Mouse (Mus musculus) heart, postnatal 4 days (tissue): Measurements from ENCODE around the gene Tpra1. TPM values are rescaled to one million over a fixed set of nuclear protein-coding genes. Genes with fewer than 3 reads are reported as not detected.
A peak's percentile ranks its signal among the peaks of the same experiment; 100 is the strongest.

ENCODE experiments used
- DNase-seq: peaks from one replicate; pipeline ENCODE4 v3.0.0; 2021
- total RNA-seq, 2 experiments: library from RNA; stranded (reverse); gene quantifications; 2 replicates each; pipeline ENCODE4 v1.2.3; 2021

Tpra1 gene
- total RNA-seq, 2 experiments from 2014 or later: 29.7 to 30.8 TPM

DNA sequence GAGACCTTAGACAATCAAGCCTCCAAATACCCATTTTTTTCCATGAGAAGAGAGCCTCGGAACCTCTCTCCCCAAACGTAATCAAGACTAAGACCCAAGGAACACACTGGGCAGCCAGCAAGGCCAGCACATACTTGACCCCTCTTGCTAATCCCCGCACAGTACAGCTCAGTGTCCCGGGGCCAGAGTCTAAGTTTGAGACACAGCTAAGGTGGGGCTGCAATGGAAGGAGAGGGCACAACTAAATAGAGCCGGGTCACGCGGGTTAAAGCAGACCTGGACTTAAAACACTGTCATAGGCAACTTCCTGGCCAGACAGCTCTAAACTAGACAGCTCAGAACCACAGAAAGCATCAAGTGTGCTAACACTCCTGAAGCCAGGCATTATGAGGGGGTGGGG, 11.2 kb upstream of the Tpra1 start:
- no peak for DNase-seq

GRCm38 (mm10) chr6:88893559-88893958, 8.5 kb upstream of the Tpra1 start:
- DNase-seq: peak; percentile 74

DNA sequence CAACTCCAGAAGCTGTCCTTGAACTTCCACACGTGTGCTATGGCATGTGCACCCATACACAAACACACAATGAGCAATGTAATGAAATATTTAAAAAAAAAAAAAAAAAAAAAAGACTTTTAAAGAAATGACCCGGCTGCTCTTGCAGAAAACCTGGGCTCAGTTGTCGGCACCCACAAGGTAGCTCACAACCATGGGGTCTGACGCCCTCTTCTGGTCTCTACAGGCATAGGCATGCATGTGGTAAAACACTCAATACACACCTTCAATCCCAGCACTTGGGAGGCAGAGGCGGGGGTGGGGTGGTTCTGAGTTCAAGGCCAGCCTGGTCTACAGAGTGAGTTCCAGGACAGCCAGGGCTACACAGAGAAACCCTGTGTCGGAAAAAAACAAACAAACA, 6.1 kb upstream of the Tpra1 start:
- DNase-seq: no peak

GRCm38 (mm10) chr6:88897246-88897645, 4.8 kb upstream of the Tpra1 start:
- DNase-seq: no peak

GRCm38 (mm10) chr6:88898534-88899048, 3.5 kb upstream of the Tpra1 start, which contains the start of gene Mcm2:
Gene Mcm2 (minus strand): TSS chr6:88898780.
- DNase-seq: peak; percentile 97

GRCm38 (mm10) chr6:88899086-88899485, 3.0 kb upstream of the Tpra1 start:
- no peak for DNase-seq

DNA sequence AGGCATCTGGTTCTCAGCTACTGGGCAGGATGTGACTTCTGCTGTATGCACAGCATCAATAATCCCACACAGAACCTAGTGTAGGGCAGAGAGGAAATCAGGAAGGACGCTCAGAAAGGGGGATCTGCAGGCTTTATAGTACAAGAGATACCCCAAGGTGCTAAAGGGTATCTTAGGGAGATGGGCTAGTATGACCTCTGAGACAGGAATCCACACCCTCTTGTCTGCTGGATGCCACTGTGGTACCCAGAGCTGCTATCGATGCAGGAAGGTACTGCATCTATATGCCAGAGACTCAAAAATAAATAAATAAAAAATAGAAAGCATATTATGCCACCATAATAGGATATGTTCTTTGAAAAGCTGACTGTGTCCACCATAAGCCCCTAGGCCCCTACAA, 2.4 kb upstream of the Tpra1 start:
- no peak for DNase-seq

GRCm38 (mm10) chr6:88901471-88901870, 580 bp upstream of the Tpra1 start:
- no peak for DNase-seq

DNA sequence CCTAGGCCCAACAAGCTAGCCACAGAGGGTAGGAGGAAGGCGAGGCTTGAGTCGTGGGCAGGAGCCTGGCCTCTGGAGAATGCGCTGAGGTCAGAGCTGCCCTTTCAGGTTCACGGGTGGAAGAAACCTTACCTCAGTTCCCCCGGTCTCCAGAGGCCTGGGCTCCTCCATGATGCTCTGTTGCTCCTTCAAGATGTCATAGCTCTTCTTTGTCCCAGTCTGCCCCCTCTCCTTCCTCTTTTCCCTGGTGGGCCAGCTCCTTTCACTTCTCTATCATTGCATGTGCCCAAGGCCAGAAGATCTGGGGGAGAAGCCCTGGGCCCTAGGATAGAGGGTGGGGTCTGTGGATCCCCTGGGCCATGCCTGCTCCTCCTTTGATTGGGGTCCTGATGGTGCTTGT, 1.7 kb downstream of the Tpra1 start:
- DNase-seq: no peak

DNA sequence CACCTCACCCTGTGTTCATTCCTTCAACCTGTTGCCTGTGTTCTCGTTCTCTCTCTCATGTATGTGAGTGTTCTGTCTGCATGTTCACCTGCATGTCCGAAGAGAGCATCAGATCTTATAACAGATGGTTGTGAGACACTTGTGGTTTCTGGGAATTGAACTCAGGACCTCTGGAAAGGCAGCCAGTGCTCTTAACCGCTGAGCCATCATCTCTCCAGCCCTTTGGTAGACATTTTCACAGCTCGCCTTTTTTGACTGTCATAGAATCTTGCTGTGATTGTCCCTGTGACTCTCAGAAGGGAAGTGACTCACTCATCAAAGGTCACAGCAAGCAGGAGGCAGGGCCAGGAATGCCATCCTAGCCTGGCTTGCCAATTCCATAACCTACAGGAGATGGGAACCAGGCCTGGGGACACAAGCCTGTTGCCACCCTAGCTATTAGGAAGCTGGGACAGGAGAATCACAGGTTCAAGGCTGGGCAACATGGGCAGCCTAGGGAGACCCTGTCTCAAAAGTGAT, 2.5 kb downstream of the Tpra1 start:
- no peak for DNase-seq

- DNase-seq: no peak
These were observed 3.0 kb downstream of the Tpra1 start for GRCm38 (mm10) chr6:88905042-88905441.

- DNase-seq: peak; percentile 71
These were observed 4.5 kb downstream of the Tpra1 start for GRCm38 (mm10) chr6:88906369-88907108.

- no peak for DNase-seq
These were observed 7.1 kb downstream of the Tpra1 start for GRCm38 (mm10) chr6:88909151-88909550.

DNA sequence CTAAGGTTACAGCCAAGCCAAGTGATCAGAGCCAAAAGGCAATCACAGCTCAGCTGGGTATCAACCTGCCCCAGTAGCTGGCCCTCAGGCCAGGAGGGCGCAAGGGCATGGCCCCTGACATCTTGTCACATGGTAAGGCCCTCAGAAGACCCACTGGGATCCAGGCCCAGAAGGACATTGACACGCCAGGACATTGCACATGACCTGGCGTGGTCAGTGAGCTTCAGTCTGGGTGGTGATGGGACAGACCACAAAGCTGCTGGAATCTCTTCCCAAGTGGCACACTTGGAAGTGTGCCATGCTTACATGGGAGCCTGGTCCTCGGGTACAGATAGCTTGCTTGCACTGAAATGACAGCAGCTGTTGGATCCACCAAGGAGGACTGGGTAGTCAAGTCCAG, 11.0 kb downstream of the Tpra1 start:
- peak; percentile 54 for DNase-seq

- no peak for DNase-seq
These were observed 11.4 kb downstream of the Tpra1 start for GRCm38 (mm10) chr6:88913440-88913839.

- DNase-seq: peak; percentile 62
These were observed 12.7 kb downstream of the Tpra1 start for GRCm38 (mm10) chr6:88914799-88915198.

DNA sequence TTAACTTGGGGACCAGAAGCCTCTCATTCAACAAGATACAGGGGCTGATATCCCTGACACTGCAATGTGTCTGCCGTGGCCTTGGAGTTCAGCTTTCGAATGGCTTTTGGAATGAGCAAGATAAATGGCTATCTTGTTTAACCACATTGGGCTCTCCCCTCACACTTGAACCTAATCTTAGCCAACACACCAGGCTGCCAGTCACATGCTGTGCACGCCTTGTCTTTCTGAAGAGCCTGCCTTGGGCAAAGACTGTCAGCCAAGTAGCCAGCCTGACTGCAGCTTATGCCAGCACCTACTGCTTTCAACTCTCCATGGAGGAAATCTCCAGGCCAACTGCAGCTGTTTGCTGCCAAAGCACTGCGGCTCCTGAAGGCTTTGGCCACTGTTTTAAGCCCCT, 13.5 kb downstream of the Tpra1 start:
- DNase-seq: peak; percentile 45

- peak; percentile 66 for DNase-seq
These were observed 14.1 kb downstream of the Tpra1 start for GRCm38 (mm10) chr6:88916153-88916552.

DNA sequence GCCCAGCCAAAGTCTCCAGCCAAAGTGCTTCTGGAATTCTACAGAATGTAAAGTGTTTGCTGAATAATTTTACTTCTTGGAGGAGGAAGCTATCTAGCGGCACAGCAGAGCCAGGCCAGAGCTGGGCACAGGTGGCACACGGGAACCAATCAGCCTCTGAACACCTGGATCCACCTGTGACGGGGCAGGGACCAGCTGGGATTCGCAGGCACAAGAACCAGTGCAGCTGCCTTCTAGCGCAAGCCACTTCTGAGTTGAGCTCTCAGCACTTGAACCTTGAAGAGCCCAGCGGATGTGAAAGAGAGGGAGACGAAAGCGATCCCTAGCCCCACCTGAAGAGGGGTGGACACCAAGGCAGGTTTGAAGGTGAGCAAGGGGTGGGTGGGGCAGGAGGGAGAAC, 16.8 kb downstream of the Tpra1 start:
- no peak for DNase-seq

GRCm38 (mm10) chr6:88924502-88925275, 22.6 kb downstream of the Tpra1 start:
- peak; percentile 84 for DNase-seq

GRCm38 (mm10) chr6:88925640-88926205, 23.7 kb downstream of the Tpra1 start:
- DNase-seq: no peak

DNA sequence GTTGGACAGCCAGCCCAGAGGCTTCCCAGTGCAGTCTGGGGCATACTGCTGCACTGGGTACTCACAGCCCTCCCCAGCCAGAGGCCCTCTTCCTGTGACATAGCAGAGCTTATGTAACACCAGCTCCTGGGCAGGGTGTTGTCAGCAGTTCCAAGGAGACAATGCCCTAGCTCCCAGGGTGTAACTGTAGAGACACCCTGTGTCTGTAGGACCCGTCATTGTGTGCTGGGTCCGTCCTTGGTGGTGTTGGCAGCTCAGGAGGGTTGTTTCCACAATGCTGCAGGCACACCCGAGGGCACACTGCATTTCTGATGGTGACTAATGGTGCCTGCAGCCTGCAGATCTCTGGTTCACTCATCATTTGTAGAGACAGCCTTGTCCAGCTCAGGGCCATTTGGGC, 24.8 kb downstream of the Tpra1 start:
- DNase-seq: no peak

GRCm38 (mm10) chr6:88927595-88927994, 25.5 kb downstream of the Tpra1 start:
- DNase-seq: peak; percentile 86
